Mouse (Mus musculus) midbrain, embryonic 14.5 days (tissue): ENCODE data around the gene Rel. TPM values are rescaled to one million over a fixed set of nuclear protein-coding genes. Genes with fewer than 3 reads are reported as not detected.
"Not testable (repeated sequence)": the region's sequence is repeated elsewhere in the genome, so short reads cannot be mapped to it uniquely, and the experiment has no call there.

Experiments
- ATAC-seq: fragments of 200-750 bp; cut with Nextera tagmentation; 2 replicates; pipeline ENCODE4 v1.8.0; 2017; ENCODE audit warnings: moderate number of reproducible peaks, moderate library complexity; ENCODE audit not compliant: low FRiP score, low TSS enrichment
- DNase-seq: peaks from one replicate; pipeline ENCODE4 v3.0.0-alpha.2; 2015
- H3K27ac ChIP-seq: fragments of 300-500 bp; sonication (generic); replicated peaks from 2 replicates; pipeline ENCODE4 v1.5.1; 2014; ENCODE audit warnings: mild to moderate bottlenecking, low read depth, low read length, moderate library complexity
- H3K27me3 ChIP-seq: fragments of 300-500 bp; sonication (generic); 2 replicates; pipeline ENCODE4 v1.6.1; 2014; ENCODE audit warnings: low read length, control low read depth, mixed read lengths; ENCODE audit not compliant: control insufficient read depth, insufficient read depth
- H3K36me3 ChIP-seq: fragments of 300-500 bp; sonication (generic); 2 replicates; pipeline ENCODE4 v1.6.1; 2014; ENCODE audit warnings: low read length, control low read depth; ENCODE audit not compliant: control insufficient read depth, insufficient read depth
- H3K4me1 ChIP-seq: fragments of 300-500 bp; sonication (generic); 2 replicates; pipeline ENCODE4 v1.6.1; 2014; ENCODE audit warnings: mild to moderate bottlenecking, antibody characterized with exemption, low read length, control low read depth; ENCODE audit not compliant: control insufficient read depth, insufficient read depth
- H3K4me2 ChIP-seq: fragments of 300-500 bp; sonication (generic); 2 replicates; pipeline ENCODE4 v1.6.1; 2014; ENCODE audit warnings: mild to moderate bottlenecking, low read length, moderate library complexity
- H3K4me3 ChIP-seq: fragments of 300-500 bp; sonication (generic); replicated peaks from 2 replicates; pipeline ENCODE4 v1.5.1; 2014; ENCODE audit warnings: low read depth, low read length
- H3K9ac ChIP-seq: fragments of 300-500 bp; sonication (generic); replicated peaks from 2 replicates; pipeline ENCODE4 v1.6.1; 2014; ENCODE audit warnings: mild to moderate bottlenecking, low read length, moderate library complexity
- H3K9me3 ChIP-seq: fragments of 300-500 bp; sonication (generic); 2 replicates; pipeline ENCODE4 v1.6.1; 2016; ENCODE audit warnings: low read length, control low read depth, mixed read lengths; ENCODE audit not compliant: control insufficient read depth
- WGBS: fragments of 180-500 bp; shearing (Covaris S2); extraction: QIAGEN DNeasy Blood & Tissue Kit; methylation state at CpG from one replicate; pipeline ENCODE4 v1.1.7; 2014; 5-methylcytosine and 5-hydroxymethylcytosine counted together
- polyA plus RNA-seq: library from polyadenylated mRNA; unstranded; fragments of >200 nt; fragmentation: Nextera tagmentation; extraction: Ambion mirVana; gene quantifications from 2 replicates; pipeline ENCODE4 v1.2.1, GENCODE M21; 2014

Gene Rel
- polyA plus RNA-seq, 1 experiment from 2014 or later: 0.30 TPM

GRCm38 (mm10) chr11:23782038-23782437 is 11.3 kb upstream of the Rel start:
- H3K27me3 ChIP-seq: no peaks in the 10 kb centered on the region
- DNase-seq (no peak), ATAC-seq (no peak)
- WGBS: 85% methylated on average over 3 of the region's 3 CpGs
- no peak overlapping the region for H3K9ac ChIP-seq
- H3K4me3 ChIP-seq: no peak overlapping the region
- H3K4me1 ChIP-seq: no peaks in the 10 kb centered on the region
- H3K9me3 ChIP-seq: no peaks in the 10 kb centered on the region
- H3K36me3 ChIP-seq: no peaks in the 10 kb centered on the region
- H3K27ac ChIP-seq: no peak overlapping the region
- no peak overlapping the region for H3K4me2 ChIP-seq

GRCm38 (mm10) chr11:23778787-23779201 is 8.0 kb upstream of the Rel start:
- 92% methylated on average over 8 of the region's 8 CpGs for WGBS
- Histone ChIP-seq H3K9ac (no peak overlapping the region), H3K27ac (no peak overlapping the region), H3K36me3 (no peaks in the 10 kb centered on the region), H3K4me1 (no peaks in the 10 kb centered on the region), H3K9me3 (no peaks in the 10 kb centered on the region), H3K4me3 (no peak overlapping the region), H3K27me3 (no peaks in the 10 kb centered on the region), H3K4me2 (no peak overlapping the region)
- DNase-seq: no peak
- no peak for ATAC-seq

- ATAC-seq: no peak
- no peaks in the 10 kb centered on the region for H3K4me1 ChIP-seq
- no peak for DNase-seq
These were observed 1.7 kb upstream of the Rel start for GRCm38 (mm10) chr11:23772471-23772870.

GRCm38 (mm10) chr11:23771507-23772097 is 832 bp upstream of the Rel start:
- H3K4me3 ChIP-seq: peak overlapping the region; percentile 69
- no peaks in the 10 kb centered on the region for H3K36me3 ChIP-seq
- peak overlapping the region; percentile 67 for H3K9ac ChIP-seq
- WGBS: 6% methylated on average over 21 of the region's 21 CpGs
- H3K9me3 ChIP-seq: no peaks in the 10 kb centered on the region
- H3K27ac ChIP-seq: peak overlapping the region; percentile 79; the same call in 1 of the 2 replicates
- H3K27me3 ChIP-seq: no peaks in the 10 kb centered on the region
- DNase-seq (peak; percentile 51), ATAC-seq (no peak; the same call in 1 of the 2 replicates)
- no peaks in the 10 kb centered on the region for H3K4me1 ChIP-seq
- peak overlapping the region; percentile 83 for H3K4me2 ChIP-seq

More at GRCm38 (mm10) chr11:23772471-23772870, 1.7 kb upstream of the Rel start:
- Histone ChIP-seq H3K9me3 (no peaks in the 10 kb centered on the region), H3K4me2 (no peak overlapping the region), H3K9ac (no peak overlapping the region), H3K27ac (no peak overlapping the region), H3K27me3 (no peaks in the 10 kb centered on the region), H3K4me3 (no peak overlapping the region), H3K36me3 (no peaks in the 10 kb centered on the region)
- 43% methylated on average over 1 of the region's 1 CpGs for WGBS

- no peaks in the 10 kb centered on the region for H3K4me1 ChIP-seq
- under 1% methylated on average over 24 of the region's 24 CpGs for WGBS
- no peaks in the 10 kb centered on the region for H3K27me3 ChIP-seq
- H3K4me2 ChIP-seq: peak overlapping the region; percentile 83
- ATAC-seq: no peak
- no peak for DNase-seq
- no peaks in the 10 kb centered on the region for H3K9me3 ChIP-seq
- H3K4me3 ChIP-seq: peak overlapping the region; percentile 69
- H3K9ac ChIP-seq: peak overlapping the region; percentile 67
- H3K27ac ChIP-seq: peak overlapping the region; percentile 79
- H3K36me3 ChIP-seq: no peaks in the 10 kb centered on the region
These were observed 335 bp downstream of the Rel start for GRCm38 (mm10) chr11:23770510-23770759.

- peak overlapping the region; percentile 67 for H3K9ac ChIP-seq
- H3K27ac ChIP-seq: peak overlapping the region; percentile 79; the same call in 1 of the 2 replicates
- no peak for DNase-seq
- H3K27me3 ChIP-seq: no peaks in the 10 kb centered on the region
- peak overlapping the region; percentile 83 for H3K4me2 ChIP-seq
- no peaks in the 10 kb centered on the region for H3K4me1 ChIP-seq
- under 1% methylated on average over 25 of the region's 25 CpGs for WGBS
- no peak for ATAC-seq
- no peaks in the 10 kb centered on the region for H3K36me3 ChIP-seq
- no peaks in the 10 kb centered on the region for H3K9me3 ChIP-seq
- peak overlapping the region; percentile 69 for H3K4me3 ChIP-seq
These were observed 872 bp downstream of the Rel start for GRCm38 (mm10) chr11:23769686-23770509.

GRCm38 (mm10) chr11:23769033-23769432 is 1.7 kb downstream of the Rel start:
- Histone ChIP-seq H3K4me3 (no peak overlapping the region), H3K9me3 (no peaks in the 10 kb centered on the region), H3K27me3 (no peaks in the 10 kb centered on the region), H3K36me3 (no peaks in the 10 kb centered on the region), H3K4me1 (no peaks in the 10 kb centered on the region), H3K4me2 (no peak overlapping the region), H3K27ac (no peak overlapping the region), H3K9ac (no peak overlapping the region)
- no peak for DNase-seq
- ATAC-seq: no peak

- H3K27me3 ChIP-seq: no peaks in the 10 kb centered on the region
- no peak overlapping the region for H3K4me2 ChIP-seq
- H3K27ac ChIP-seq: no peak overlapping the region
- no peaks in the 10 kb centered on the region for H3K4me1 ChIP-seq
- no peak overlapping the region for H3K9ac ChIP-seq
- 83% methylated on average over 1 of the region's 1 CpGs for WGBS
- no peaks in the 10 kb centered on the region for H3K36me3 ChIP-seq
- ATAC-seq: no peak
- DNase-seq: no peak
- no peak overlapping the region for H3K4me3 ChIP-seq
- H3K9me3 ChIP-seq: no peaks in the 10 kb centered on the region
These were observed 2.8 kb downstream of the Rel start for GRCm38 (mm10) chr11:23767928-23768327.

GRCm38 (mm10) chr11:23767369-23767768 is 3.4 kb downstream of the Rel start:
- H3K4me1 ChIP-seq, H3K9me3 ChIP-seq, H3K27me3 ChIP-seq, H3K27ac ChIP-seq, H3K36me3 ChIP-seq, H3K4me2 ChIP-seq, H3K9ac ChIP-seq, H3K4me3 ChIP-seq, DNase-seq, ATAC-seq: not testable (repeated sequence)
- WGBS: 84% methylated on average over 4 of the region's 5 CpGs
